Mouse (Mus musculus): ENCODE measurements around the gene Gpr156. TPM values are rescaled to one million over a fixed set of nuclear protein-coding genes. Genes with fewer than 3 reads are reported as not detected.

Gpr156 gene
- polyA plus RNA-seq, 1 experiment = not detected

GRCm38 (mm10) chr16:37877406-37877805 lies 38.9 kb upstream of the Gpr156 start:
- TF ChIP-seq POLR2A (IDR thresholded peaks at IDR 0.05; ENCODE audit: borderline replicate concordance, control insufficient read depth, low read depth, low read length) = no peak
- TF ChIP-seq CTCF (IDR thresholded peaks at IDR 0.05; ENCODE audit: control insufficient read depth, insufficient read depth, low read length) = no peak
- H3K27ac ChIP-seq (ENCODE audit: control insufficient read depth, insufficient read depth, low read depth, low read length, poor library complexity) = no peak overlapping the region
- 96% methylated on average over 3 of the region's 3 CpGs for WGBS
- H3K4me3 ChIP-seq (replicated peaks; ENCODE audit: control insufficient read depth, low read depth, low read length) = no peak overlapping the region
- peaks cover 2% of the 10 kb centered on the region for H3K4me1 ChIP-seq (ENCODE audit: control insufficient read depth, insufficient read depth, low read length)

DNA sequence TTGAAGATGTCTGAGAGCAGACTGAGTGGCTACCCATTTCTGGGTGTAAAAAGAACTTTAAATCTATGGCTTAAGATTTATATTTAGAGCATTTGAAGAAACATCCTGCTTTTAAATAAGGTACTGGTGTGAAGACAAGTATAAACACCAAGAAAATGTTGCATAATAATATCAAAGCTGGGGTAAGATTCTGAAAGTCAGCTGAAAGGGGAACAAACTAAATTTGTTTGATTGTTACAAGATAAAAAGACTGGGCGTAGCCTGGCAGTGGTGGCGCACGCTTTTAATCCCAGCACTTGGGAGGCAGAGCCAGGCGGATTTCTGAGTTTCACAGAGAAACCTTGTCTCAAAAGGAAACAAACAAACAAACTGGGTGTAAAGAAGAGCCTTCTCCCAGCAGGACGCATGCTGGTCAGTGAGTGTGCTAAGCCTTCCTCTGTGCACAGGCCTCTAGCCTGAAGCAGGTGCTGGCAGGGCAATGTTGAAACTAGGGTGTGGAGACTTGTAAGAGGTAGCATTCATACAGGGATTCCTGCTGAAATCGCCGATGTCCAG lies 37.3 kb upstream of the Gpr156 start:
- Histone ChIP-seq H3K27ac (ENCODE audit: control insufficient read depth, insufficient read depth, low read depth, low read length, poor library complexity) (0 out of 2 replicates have a peak overlapping the region, but pooled peaks have one; percentile 2), H3K4me1 (ENCODE audit: control insufficient read depth, insufficient read depth, low read length) (peaks cover 2% of the 10 kb centered on the region), H3K4me3 (replicated peaks; ENCODE audit: control insufficient read depth, low read depth, low read length) (no peak overlapping the region)
- 55% methylated on average over 7 of the region's 7 CpGs for WGBS
- no peak for TF ChIP-seq POLR2A (IDR thresholded peaks at IDR 0.05; ENCODE audit: borderline replicate concordance, control insufficient read depth, low read depth, low read length)
- no peak for TF ChIP-seq CTCF (IDR thresholded peaks at IDR 0.05; ENCODE audit: control insufficient read depth, insufficient read depth, low read length)

DNA sequence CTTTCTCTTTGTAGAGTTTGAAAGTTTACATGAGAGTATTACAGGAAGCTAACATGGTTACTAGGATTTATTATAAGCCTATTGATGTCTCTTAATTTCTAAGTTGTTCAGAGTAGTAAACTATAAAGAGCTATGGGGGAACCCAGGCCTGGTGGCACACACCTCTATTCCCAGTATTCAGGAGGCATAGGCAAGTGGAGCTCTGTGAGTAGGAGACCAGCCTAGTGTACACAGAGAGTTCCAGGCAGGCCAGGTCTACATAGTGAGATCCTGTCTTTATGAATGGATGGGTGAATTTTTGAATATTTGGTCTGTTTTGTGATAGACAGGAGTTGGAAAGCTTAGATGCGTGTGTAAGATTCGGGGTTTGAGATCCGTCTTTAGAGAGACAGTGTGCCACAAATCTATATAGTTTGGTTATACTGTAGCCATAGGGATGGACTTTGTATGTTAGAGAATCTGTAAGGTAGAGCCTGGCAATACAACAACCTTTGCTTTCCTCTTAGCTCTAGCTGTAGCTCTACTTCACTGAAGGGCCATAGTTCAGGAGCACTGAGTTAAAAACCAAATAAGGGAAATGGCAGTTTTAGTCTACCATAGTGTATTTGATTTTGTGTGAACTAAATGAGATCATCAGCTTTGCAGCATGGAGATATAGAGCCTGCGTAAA lies 36.4 kb upstream of the Gpr156 start:
- Histone ChIP-seq H3K4me3 (replicated peaks; ENCODE audit: control insufficient read depth, low read depth, low read length) (no peak overlapping the region), H3K4me1 (ENCODE audit: control insufficient read depth, insufficient read depth, low read length) (peaks cover under 1% of the 10 kb centered on the region), H3K27ac (ENCODE audit: control insufficient read depth, insufficient read depth, low read depth, low read length, poor library complexity) (no peak overlapping the region)
- WGBS = 84% methylated on average over 4 of the region's 4 CpGs
- TF ChIP-seq POLR2A (IDR thresholded peaks at IDR 0.05; ENCODE audit: borderline replicate concordance, control insufficient read depth, low read depth, low read length) (no peak), CTCF (IDR thresholded peaks at IDR 0.05; ENCODE audit: control insufficient read depth, insufficient read depth, low read length) (no peak)

DNA sequence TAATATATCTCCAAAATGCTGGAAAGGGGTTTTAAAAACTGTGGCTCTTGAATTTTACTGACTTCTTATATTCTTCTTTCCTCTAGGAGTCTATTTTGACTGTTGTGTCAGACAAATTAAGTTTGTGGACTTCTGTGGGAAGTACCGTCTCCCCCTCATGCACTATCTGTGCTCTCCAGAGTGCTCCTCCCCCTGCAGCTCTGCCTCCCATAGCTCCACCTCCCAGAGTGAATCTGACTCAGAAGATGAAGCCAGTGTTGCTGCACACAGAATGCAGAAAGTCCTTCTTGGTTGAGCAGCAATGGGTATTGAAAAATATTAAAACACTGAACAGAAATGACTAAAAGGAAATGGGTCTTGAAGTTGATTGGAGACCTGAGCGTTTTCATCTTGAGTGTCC lies 35.1 kb upstream of the Gpr156 start:
- Histone ChIP-seq H3K4me3 (replicated peaks; ENCODE audit: control insufficient read depth, low read depth, low read length) (no peak overlapping the region), H3K4me1 (ENCODE audit: control insufficient read depth, insufficient read depth, low read length) (no peaks in the 10 kb centered on the region; the same call in 1 of the 2 replicates), H3K27ac (ENCODE audit: control insufficient read depth, insufficient read depth, low read depth, low read length, poor library complexity) (no peak overlapping the region)
- WGBS = 64% methylated on average over 2 of the region's 2 CpGs
- TF ChIP-seq POLR2A (IDR thresholded peaks at IDR 0.05; ENCODE audit: borderline replicate concordance, control insufficient read depth, low read depth, low read length) (no peak), CTCF (IDR thresholded peaks at IDR 0.05; ENCODE audit: control insufficient read depth, insufficient read depth, low read length) (no peak)

DNA sequence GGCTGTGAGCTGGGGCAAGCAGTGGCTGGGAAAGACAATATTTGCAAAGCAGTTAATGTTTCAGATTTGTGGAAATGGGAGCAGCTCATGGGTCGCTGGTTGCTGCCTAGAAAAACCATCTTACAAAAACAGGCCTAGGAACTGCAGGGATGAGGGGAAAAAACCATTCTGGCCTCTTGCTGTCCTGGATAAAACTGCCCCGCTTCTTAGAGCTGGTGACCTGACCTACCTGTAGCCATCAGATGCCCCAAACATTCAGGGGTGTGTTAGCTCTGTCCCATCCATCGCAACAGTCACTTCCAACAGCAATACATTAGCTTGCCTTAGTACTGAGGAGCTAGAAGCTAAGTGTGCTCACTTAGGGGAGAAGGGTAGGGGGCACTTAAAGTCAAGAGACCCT lies 27.3 kb upstream of the Gpr156 start:
- no peak overlapping the region for H3K4me3 ChIP-seq (replicated peaks; ENCODE audit: control insufficient read depth, low read depth, low read length)

GRCm38 (mm10) chr16:37892667-37893066 lies 23.6 kb upstream of the Gpr156 start:
- Histone ChIP-seq H3K4me1 (ENCODE audit: control insufficient read depth, insufficient read depth, low read length) (no peaks in the 10 kb centered on the region), H3K4me3 (replicated peaks; ENCODE audit: control insufficient read depth, low read depth, low read length) (no peak overlapping the region), H3K27ac (ENCODE audit: control insufficient read depth, insufficient read depth, low read depth, low read length, poor library complexity) (no peak overlapping the region)
- 79% methylated on average over 2 of the region's 2 CpGs for WGBS
- TF ChIP-seq POLR2A (IDR thresholded peaks at IDR 0.05; ENCODE audit: borderline replicate concordance, control insufficient read depth, low read depth, low read length) = no peak
- no peak for TF ChIP-seq CTCF (IDR thresholded peaks at IDR 0.05; ENCODE audit: control insufficient read depth, insufficient read depth, low read length)

More for the DNA sequence above, 27.3 kb upstream of the Gpr156 start:
- 81% methylated on average over 3 of the region's 3 CpGs for WGBS
- Histone ChIP-seq H3K27ac (ENCODE audit: control insufficient read depth, insufficient read depth, low read depth, low read length, poor library complexity) (no peak overlapping the region), H3K4me1 (ENCODE audit: control insufficient read depth, insufficient read depth, low read length) (no peaks in the 10 kb centered on the region)
- TF ChIP-seq CTCF (IDR thresholded peaks at IDR 0.05; ENCODE audit: control insufficient read depth, insufficient read depth, low read length) (no peak), POLR2A (IDR thresholded peaks at IDR 0.05; ENCODE audit: borderline replicate concordance, control insufficient read depth, low read depth, low read length) (no peak)

GRCm38 (mm10) chr16:37893381-37893780 lies 22.9 kb upstream of the Gpr156 start:
- no peak overlapping the region for H3K4me3 ChIP-seq (replicated peaks; ENCODE audit: control insufficient read depth, low read depth, low read length)
- H3K27ac ChIP-seq (ENCODE audit: control insufficient read depth, insufficient read depth, low read depth, low read length, poor library complexity) = no peak overlapping the region
- TF ChIP-seq POLR2A (IDR thresholded peaks at IDR 0.05; ENCODE audit: borderline replicate concordance, control insufficient read depth, low read depth, low read length) (no peak), CTCF (IDR thresholded peaks at IDR 0.05; ENCODE audit: control insufficient read depth, insufficient read depth, low read length) (no peak)
- 69% methylated on average over 6 of the region's 6 CpGs for WGBS
- no peaks in the 10 kb centered on the region for H3K4me1 ChIP-seq (ENCODE audit: control insufficient read depth, insufficient read depth, low read length)

DNA sequence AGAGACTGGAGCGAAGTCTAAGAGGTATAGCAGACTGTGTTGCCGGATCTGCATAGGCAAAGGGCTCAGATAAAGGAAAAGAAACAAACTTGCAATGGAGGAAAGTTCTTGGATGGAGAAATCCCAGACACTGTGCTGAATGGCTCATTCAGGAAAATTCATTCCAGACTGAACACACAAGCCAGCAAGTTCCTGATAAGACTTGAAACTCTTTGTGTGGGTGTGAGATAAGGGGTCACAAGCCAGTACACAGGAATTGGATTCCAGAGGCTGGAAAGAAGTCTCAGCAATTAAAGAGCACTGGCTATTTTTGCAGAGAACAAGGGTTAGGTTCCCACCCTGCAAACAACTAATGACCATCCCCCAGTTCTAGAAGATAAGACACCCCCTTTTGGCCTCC lies 22.4 kb upstream of the Gpr156 start:
- H3K4me1 ChIP-seq (ENCODE audit: control insufficient read depth, insufficient read depth, low read length) = no peaks in the 10 kb centered on the region
- no peak overlapping the region for H3K27ac ChIP-seq (ENCODE audit: control insufficient read depth, insufficient read depth, low read depth, low read length, poor library complexity)
- 82% methylated on average over 2 of the region's 2 CpGs for WGBS
- H3K4me3 ChIP-seq (replicated peaks; ENCODE audit: control insufficient read depth, low read depth, low read length) = no peak overlapping the region
- TF ChIP-seq CTCF (IDR thresholded peaks at IDR 0.05; ENCODE audit: control insufficient read depth, insufficient read depth, low read length) = no peak

Data from bone marrow, adult 2 months (tissue).